Mouse (Mus musculus) myocyte (in vitro differentiated cells): ENCODE measurements around the gene Casp3. TPM values are rescaled to one million over a fixed set of nuclear protein-coding genes. Genes with fewer than 3 reads are reported as not detected.
A peak's percentile ranks its signal among the peaks of the same experiment; 100 is the strongest.

Experiments used
- H3K27me3 ChIP-seq: one replicate; pipeline ENCODE4 v1.6.1; 2011; ENCODE audit not compliant: control insufficient read depth, insufficient read depth, insufficient read length
- H3K36me3 ChIP-seq: one replicate; pipeline ENCODE4 v1.6.1; 2011; ENCODE audit not compliant: control insufficient read depth, insufficient read depth
- H3K4me2 ChIP-seq: one replicate; pipeline ENCODE4 v1.6.1; 2011; ENCODE audit warnings: low read depth, control low read depth
- H3K4me3 ChIP-seq: one replicate; pipeline ENCODE4 v1.5.1; 2011; ENCODE audit warnings: mild to moderate bottlenecking, control low read depth, moderate library complexity
- H3K79me2 ChIP-seq: one replicate; pipeline ENCODE4 v1.6.1; 2011; ENCODE audit not compliant: control insufficient read depth, insufficient read depth
- H3ac ChIP-seq: one replicate; pipeline ENCODE4 v1.6.1; 2011; ENCODE audit not compliant: control insufficient read depth, insufficient read length
- CEBPB ChIP-seq: IDR thresholded peaks from 2 replicates; pipeline ENCODE4 v1.6.1; 2011; ENCODE audit warnings: mild to moderate bottlenecking, moderate library complexity; ENCODE audit not compliant: poor library complexity, insufficient read depth, severe bottlenecking
- E2F4 ChIP-seq: IDR thresholded peaks from one replicate; pipeline ENCODE4 v1.6.1; 2011; ENCODE audit warnings: mild to moderate bottlenecking, control low read depth, moderate library complexity; ENCODE audit not compliant: insufficient read depth
- MAX ChIP-seq: IDR thresholded peaks from one replicate; pipeline ENCODE4 v1.6.1; 2011; ENCODE audit warnings: low read depth, mild to moderate bottlenecking, control low read depth
- MYOD1 ChIP-seq, 3 experiments: IDR thresholded peaks; one replicate each; pipeline ENCODE4 v1.6.1; 2011; ENCODE audit warnings: control low read depth in 2 of 3, low read depth in 2 of 3, mild to moderate bottlenecking in 2 of 3, moderate library complexity in 1 of 3; ENCODE audit not compliant: insufficient read length in 2 of 3, control insufficient read depth in 1 of 3
- MYOG ChIP-seq, 3 experiments: IDR thresholded peaks; one replicate each; pipeline ENCODE4 v1.6.1; 2011; ENCODE audit warnings: control low read depth in 2 of 3, low read depth in 2 of 3, mild to moderate bottlenecking in 2 of 3; ENCODE audit not compliant: insufficient read length in 2 of 3, control insufficient read depth in 1 of 3, insufficient read depth in 1 of 3
- POLR2A ChIP-seq: IDR thresholded peaks from one replicate; pipeline ENCODE4 v1.6.1; 2011; ENCODE audit warnings: low read depth, mild to moderate bottlenecking, control low read depth, moderate library complexity; ENCODE audit not compliant: insufficient read length
- POLR2AphosphoS2 ChIP-seq: IDR thresholded peaks from one replicate; pipeline ENCODE4 v1.6.1; 2011; ENCODE audit warnings: low read depth, control low read depth; ENCODE audit not compliant: insufficient read length
- REST ChIP-seq: IDR thresholded peaks from one replicate; pipeline ENCODE4 v1.6.1; 2011; ENCODE audit warnings: mild to moderate bottlenecking, control low read depth, moderate library complexity; ENCODE audit not compliant: insufficient read depth, insufficient read length
- SRF ChIP-seq: IDR thresholded peaks from one replicate; pipeline ENCODE4 v1.6.1; 2011; ENCODE audit warnings: low read depth; ENCODE audit not compliant: control insufficient read depth, insufficient read length
- TCF12 ChIP-seq: IDR thresholded peaks from one replicate; pipeline ENCODE4 v1.6.1; 2011; ENCODE audit warnings: mild to moderate bottlenecking, control low read depth; ENCODE audit not compliant: poor library complexity, insufficient read depth, severe bottlenecking
- TCF3 ChIP-seq: IDR thresholded peaks from one replicate; pipeline ENCODE4 v1.6.1; 2011; ENCODE audit warnings: low read depth, control low read depth; ENCODE audit not compliant: insufficient read length
- USF1 ChIP-seq: IDR thresholded peaks from one replicate; pipeline ENCODE4 v1.6.1; 2011; ENCODE audit warnings: low read depth, mild to moderate bottlenecking, control low read depth, moderate library complexity
- polyA plus RNA-seq: library from polyadenylated mRNA; unstranded; fragments of >200 nt; fragmentation: generic; extraction: Trizol; gene quantifications from one replicate; pipeline ENCODE4 v1.2.1, GENCODE M21; 2012; ENCODE audit warnings: missing spikeins

The Casp3 gene
- polyA plus RNA-seq: 24.9 TPM

GRCm38 (mm10) chr8:46616879-46617689, at the start of gene Casp3, which contains the start of gene Primpol:
Casp3 (plus strand) TSS chr8:46617291.
Primpol (minus strand) TSS chr8:46617212.
- H3K4me3 ChIP-seq: peak within 1 kb of the TSS; percentile 81
- H3K79me2 ChIP-seq: peaks cover 41% of the 10 kb centered on the region
- H3K4me2 ChIP-seq: peak within 1 kb of the TSS; percentile 90
- no peaks in the 10 kb centered on the region for H3K36me3 ChIP-seq
- no peaks in the 10 kb centered on the region for H3K27me3 ChIP-seq
- peak within 1 kb of the TSS; percentile 11 for H3ac ChIP-seq
- TF ChIP-seq MYOG (IDR thresholded peaks at IDR 0.05; ENCODE audit: control insufficient read depth in 1 of 3, insufficient read depth in 1 of 3, insufficient read length in 2 of 3, low read depth in 2 of 3) (peak in 2 of 3 experiments; percentile 21 to 30), USF1 (no peak), TCF12 (no peak), CEBPB (no peak), POLR2A (peak; percentile 97), POLR2AphosphoS2 (peak; percentile 99), MYOD1 (IDR thresholded peaks at IDR 0.05; ENCODE audit: control insufficient read depth in 1 of 3, insufficient read length in 2 of 3, low read depth in 2 of 3) (no peak), REST (peak; percentile 68), TCF3 (no peak), SRF (peak; percentile 10), E2F4 (peak; percentile 84), MAX (no peak)

DNA sequence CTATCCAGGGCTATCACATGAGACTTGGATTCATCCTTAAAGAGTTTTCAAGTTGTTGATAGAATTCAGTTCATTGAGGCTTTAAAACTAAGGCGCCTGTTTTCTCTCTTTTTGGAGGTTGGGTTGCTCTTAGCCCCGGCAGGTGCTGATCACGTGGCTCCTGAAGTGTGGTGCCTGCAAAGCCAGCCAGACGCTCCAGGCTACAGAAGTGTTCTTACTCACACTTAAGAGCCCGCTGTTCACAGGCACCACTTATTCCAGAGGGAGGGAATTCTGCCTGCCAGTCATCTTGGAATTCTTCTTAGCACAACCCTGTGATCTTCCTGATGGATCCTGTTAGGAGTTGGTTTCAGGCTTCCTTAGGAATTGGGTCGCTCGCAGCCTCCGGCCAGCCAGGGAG, 49.1 kb upstream of the Casp3 start:
- no peak for TF ChIP-seq CEBPB
- no peaks in the 10 kb centered on the region for H3K79me2 ChIP-seq
- H3K4me2 ChIP-seq: no peak overlapping the region
- no peaks in the 10 kb centered on the region for H3K27me3 ChIP-seq
- H3K36me3 ChIP-seq: peaks cover 4% of the 10 kb centered on the region
- no peak overlapping the region for H3K4me3 ChIP-seq
- H3ac ChIP-seq: no peak overlapping the region

DNA sequence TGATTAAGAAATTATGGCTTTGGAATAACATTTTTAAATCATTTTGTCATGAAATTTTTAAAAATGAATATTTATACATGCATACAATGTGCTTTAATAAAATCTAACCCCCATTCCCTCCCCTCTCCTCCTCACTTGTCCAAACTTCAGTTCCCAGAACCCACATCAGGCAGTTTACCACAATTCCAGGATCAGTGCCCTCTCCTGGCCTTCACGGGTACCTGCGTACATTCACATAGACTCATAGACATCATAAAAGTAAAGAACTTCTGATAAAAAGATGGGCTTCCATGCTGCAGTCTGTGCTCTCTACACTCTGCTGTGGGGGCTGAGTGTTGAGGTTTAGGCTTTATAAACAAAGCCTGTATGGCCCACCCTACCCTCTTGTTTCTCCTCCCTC, 48.1 kb upstream of the Casp3 start:
- no peak overlapping the region for H3K4me2 ChIP-seq
- H3K36me3 ChIP-seq: no peaks in the 10 kb centered on the region
- no peaks in the 10 kb centered on the region for H3K27me3 ChIP-seq
- TF ChIP-seq POLR2A: no peak
- no peak for TF ChIP-seq REST
- no peak for TF ChIP-seq MAX
- no peak for TF ChIP-seq SRF
- TF ChIP-seq POLR2AphosphoS2: no peak
- no peak for TF ChIP-seq MYOD1 (IDR thresholded peaks at IDR 0.05; ENCODE audit: control insufficient read depth in 1 of 3, insufficient read length in 2 of 3, low read depth in 2 of 3)
- no peak for TF ChIP-seq CEBPB
- no peak for TF ChIP-seq USF1
- TF ChIP-seq MYOG (IDR thresholded peaks at IDR 0.05; ENCODE audit: control insufficient read depth in 1 of 3, insufficient read depth in 1 of 3, insufficient read length in 2 of 3, low read depth in 2 of 3): no peak
- no peak for TF ChIP-seq TCF12
- no peak for TF ChIP-seq TCF3
- no peak for TF ChIP-seq E2F4
- no peak overlapping the region for H3ac ChIP-seq
- no peaks in the 10 kb centered on the region for H3K79me2 ChIP-seq
- H3K4me3 ChIP-seq: no peak overlapping the region

- H3K79me2 ChIP-seq: no peaks in the 10 kb centered on the region
- no peak for TF ChIP-seq REST
- TF ChIP-seq MYOG (IDR thresholded peaks at IDR 0.05; ENCODE audit: control insufficient read depth in 1 of 3, insufficient read depth in 1 of 3, insufficient read length in 2 of 3, low read depth in 2 of 3): no peak
- no peak for TF ChIP-seq E2F4
- TF ChIP-seq SRF: no peak
- no peak for TF ChIP-seq TCF3
- no peak for TF ChIP-seq MYOD1 (IDR thresholded peaks at IDR 0.05; ENCODE audit: control insufficient read depth in 1 of 3, insufficient read length in 2 of 3, low read depth in 2 of 3)
- TF ChIP-seq POLR2A: no peak
- H3K27me3 ChIP-seq: no peaks in the 10 kb centered on the region
- H3K36me3 ChIP-seq: no peaks in the 10 kb centered on the region
- H3K4me3 ChIP-seq: no peak overlapping the region
- no peak overlapping the region for H3ac ChIP-seq
- no peak overlapping the region for H3K4me2 ChIP-seq
Measured at GRCm38 (mm10) chr8:46569659-46570441, 47.2 kb upstream of the Casp3 start.
